Mouse (Mus musculus) monocyte, adult 2 months (primary cell): ENCODE results near the gene Parp14.

Experiments
- DNase-seq, 2 experiments: peaks; one replicate each; pipeline ENCODE4 v3.0.0; 2022; ENCODE audit warnings: low spot score in 2 of 2, low read depth in 1 of 2

The Parp14 gene

GRCm38 (mm10) chr16:35787568-35788189 lies 83.7 kb downstream of the Parp14 start:
- no peak for DNase-seq

GRCm38 (mm10) chr16:35787163-35787562 lies 84.2 kb downstream of the Parp14 start:
- no peak for DNase-seq

GRCm38 (mm10) chr16:35784134-35784725 lies 87.1 kb downstream of the Parp14 start:
- DNase-seq: no peak

DNA sequence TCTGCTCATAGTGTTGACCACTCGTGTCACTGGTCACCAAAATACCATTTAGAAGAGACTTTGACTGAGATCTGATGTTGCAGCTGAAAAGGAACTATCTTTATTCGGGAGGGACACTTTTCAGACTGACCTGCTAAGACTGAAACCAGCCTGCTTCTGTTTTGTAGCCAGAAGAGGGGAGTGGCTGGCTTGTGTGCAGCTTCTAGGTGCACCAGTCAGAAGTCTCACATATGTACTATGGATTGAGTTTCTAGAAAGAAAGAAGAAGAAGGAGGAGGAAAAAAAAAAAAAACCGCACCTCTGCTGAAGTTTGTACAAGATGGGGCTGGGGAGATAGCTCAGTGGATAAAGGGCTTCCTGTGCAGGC lies 88.2 kb downstream of the Parp14 start:
- DNase-seq: no peak
